Mouse (Mus musculus) ES-CJ7 (cell line): ENCODE data around the gene Adk.

Source experiments
- DNase-seq: peaks from one replicate; pipeline ENCODE4 v3.0.0; 2011; ENCODE audit warnings: low read depth, low spot score

Adk gene

DNA sequence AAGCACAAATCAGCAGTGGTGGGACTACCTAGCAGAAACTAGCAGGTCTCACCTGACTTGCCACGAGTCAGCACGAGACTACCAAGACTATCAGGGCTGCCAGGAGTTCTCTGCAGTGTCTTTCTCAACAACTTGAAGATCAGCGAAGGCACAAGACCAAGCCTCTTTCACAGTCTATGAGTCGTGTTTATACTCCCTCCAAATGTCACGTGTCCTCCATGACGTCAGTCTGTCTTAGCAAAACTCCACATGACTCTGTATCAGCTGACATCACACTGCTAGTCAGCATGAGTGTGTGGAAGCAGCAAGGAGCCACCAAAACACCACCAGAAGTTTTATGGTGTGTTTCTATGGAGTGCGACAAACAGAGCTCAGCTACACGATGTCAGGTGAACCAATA, 215.9 kb downstream of the Adk start:
- no peak for DNase-seq

GRCm38 (mm10) chr14:21271472-21271871, 219.1 kb downstream of the Adk start:
- DNase-seq = no peak

DNA sequence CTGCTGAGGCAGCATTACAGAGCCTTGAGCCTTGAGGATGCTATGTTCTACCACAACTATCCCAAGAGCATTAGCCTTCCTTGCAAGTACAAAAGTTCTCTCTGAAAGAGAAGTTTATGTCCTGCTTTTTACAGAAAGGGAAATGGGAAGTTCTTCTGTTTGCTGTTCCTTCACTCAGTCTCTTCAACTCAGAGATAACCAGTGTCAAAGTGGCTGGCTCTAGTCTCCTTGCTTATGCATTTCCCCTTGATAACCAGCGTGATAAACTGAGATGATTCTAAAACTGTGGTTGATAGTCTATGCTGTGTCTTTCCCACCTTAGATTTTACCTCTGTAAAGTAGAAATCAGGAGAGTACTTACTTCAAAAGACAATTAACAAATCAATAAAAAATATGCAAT, 223.4 kb downstream of the Adk start:
- DNase-seq = no peak

- DNase-seq = no peak
Measured at GRCm38 (mm10) chr14:21278290-21278689, 225.9 kb downstream of the Adk start.

GRCm38 (mm10) chr14:21278907-21279535, 226.6 kb downstream of the Adk start:
- DNase-seq = no peak

- DNase-seq = no peak
Measured at GRCm38 (mm10) chr14:21280451-21280850, 228.1 kb downstream of the Adk start.

- no peak for DNase-seq
Measured at GRCm38 (mm10) chr14:21281506-21281905, 229.1 kb downstream of the Adk start.

GRCm38 (mm10) chr14:21284116-21284515, 231.7 kb downstream of the Adk start:
- DNase-seq = no peak

GRCm38 (mm10) chr14:21284847-21285246, 232.5 kb downstream of the Adk start:
- no peak for DNase-seq

- no peak for DNase-seq
Measured at GRCm38 (mm10) chr14:21286274-21286673, 233.9 kb downstream of the Adk start.

GRCm38 (mm10) chr14:21287726-21288442, 235.5 kb downstream of the Adk start:
- DNase-seq = no peak

DNA sequence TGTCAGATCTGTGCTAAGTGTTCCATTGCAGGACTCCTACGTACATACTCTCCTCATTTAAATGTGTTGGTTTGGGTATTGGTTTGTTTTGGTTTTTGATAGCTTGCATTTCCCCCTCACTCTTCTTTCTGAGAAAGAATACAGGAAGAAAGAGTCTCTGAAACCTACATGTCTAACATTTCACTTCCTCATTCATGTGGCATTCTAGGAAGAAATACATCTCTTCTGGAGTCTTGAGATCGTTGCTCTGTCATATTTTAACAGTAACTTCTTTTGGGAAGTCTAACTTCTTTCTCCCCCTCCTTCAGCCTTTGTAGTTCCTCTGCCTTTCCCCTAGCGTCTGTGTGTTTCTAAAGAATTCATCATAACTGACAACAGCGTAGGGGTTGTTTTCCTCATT, 247.4 kb downstream of the Adk start:
- DNase-seq = no peak

- no peak for DNase-seq
Measured at GRCm38 (mm10) chr14:21304815-21305214, 252.4 kb downstream of the Adk start.

DNA sequence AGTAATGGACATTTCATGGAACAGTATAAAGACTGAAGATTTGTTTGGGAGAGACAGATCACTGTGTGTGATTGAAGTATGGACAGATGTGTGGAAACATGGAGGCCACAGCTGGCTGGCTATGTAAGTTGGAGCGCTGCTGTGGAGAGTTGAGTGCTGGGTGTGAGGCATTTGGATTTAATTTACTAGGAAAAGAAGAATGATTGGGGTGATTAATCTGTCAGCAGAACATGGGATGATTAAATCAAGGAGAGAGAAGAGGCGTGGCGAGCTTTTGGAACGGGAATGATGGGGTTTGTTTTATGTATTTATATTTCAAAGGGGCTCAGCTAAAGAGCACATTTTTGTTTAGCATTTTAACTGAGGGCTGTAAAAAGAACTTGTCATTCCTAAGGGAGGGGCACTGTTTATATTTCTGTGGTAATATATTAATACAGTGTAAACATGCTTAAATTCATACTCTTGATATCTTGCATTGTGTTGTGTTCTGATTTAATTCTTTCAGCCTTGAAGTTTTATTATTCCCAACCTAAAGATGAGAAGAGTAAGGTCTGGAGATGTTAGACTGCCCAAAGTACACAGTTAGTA, 256.1 kb downstream of the Adk start:
- no peak for DNase-seq

DNA sequence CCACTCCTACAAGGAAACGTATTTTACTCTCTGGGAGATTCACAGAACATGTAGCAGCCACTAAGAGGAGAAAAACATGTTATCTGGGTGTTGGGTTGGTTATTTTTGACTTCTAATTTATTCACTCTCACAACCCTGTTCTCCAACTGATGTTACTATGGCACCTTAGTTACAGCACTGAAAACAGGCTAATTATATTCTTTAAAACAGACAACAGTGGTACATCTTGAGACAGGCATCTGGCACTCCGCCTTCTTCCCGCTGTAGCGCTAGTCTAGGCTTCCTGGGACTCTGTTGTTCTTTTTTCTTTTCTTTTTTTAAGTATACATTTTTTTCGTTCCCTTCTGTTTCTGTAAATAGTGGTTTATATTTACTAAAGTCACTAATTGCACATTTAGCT, 258.2 kb downstream of the Adk start:
- DNase-seq = no peak

- DNase-seq = no peak
Measured at GRCm38 (mm10) chr14:21313561-21314342, 261.4 kb downstream of the Adk start.

- no peak for DNase-seq
Measured at GRCm38 (mm10) chr14:21314466-21314865, 262.1 kb downstream of the Adk start.

- DNase-seq = no peak
Measured at GRCm38 (mm10) chr14:21334826-21335225, 282.5 kb downstream of the Adk start.

DNA sequence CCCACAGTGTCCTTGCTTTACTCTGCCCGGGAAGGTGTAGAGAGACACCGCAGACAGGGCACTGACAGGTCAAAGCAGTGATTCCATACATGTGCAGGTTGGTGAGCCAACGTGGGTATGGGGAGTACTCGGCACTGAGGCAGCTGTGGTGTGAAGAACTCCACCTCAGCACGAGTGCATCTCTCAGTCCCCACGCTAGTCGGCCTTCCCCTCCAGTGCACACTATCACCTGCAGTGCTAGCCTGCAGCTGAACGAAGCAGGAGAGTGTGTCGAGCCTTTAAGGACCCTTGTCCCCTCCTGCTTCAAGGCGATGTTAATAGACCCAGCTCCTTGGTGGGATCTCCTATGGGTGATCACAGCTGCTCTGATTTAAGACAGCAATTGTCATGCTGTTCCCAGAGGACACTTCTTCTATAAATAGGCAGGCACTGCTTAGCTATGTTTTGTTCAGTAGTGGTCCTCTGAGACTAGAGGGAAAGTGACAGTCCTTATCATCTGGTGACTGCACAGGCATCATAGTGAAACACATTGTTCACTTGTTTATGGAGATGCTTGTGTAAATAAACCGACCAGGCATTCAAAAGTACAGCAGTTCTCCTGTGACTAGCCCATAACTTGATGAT, 283.4 kb downstream of the Adk start:
- DNase-seq = no peak

DNA sequence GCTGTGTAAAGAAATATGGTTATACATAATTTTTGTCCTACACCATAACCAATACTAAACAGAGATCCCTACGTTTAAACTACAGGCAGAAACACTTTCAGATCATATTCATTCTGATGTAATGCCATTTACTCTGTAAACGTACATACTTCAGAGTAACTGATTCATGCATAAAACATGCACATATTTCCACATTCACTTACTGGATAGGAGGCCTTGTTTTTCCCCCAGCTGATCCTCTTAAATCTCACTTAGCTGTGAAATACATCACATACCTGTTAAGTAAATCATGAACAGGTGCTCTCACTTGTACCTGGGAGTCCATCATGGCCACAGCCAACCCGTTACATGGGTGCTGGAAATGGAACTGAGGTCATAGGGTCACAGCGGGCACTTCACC, 285.6 kb downstream of the Adk start:
- no peak for DNase-seq

DNA sequence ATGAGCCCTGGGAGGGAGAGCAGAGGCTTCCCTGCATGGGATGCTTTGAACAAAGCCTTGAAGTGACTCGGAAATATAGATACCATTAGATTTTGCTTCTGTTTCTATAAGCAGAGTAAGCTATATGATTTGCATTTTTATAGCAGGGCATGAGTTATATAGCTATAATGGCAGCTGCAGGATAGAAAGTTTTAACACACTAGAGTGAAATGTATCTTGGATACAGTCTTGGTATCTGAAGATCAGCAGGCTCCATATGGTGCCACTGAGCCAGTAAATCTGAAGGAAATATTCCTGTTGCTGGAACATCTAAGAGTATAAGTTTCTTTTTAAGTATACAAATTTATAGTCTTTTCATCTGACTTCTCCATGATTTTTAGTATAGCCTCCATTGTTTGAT, 288.8 kb downstream of the Adk start:
- DNase-seq = no peak

DNA sequence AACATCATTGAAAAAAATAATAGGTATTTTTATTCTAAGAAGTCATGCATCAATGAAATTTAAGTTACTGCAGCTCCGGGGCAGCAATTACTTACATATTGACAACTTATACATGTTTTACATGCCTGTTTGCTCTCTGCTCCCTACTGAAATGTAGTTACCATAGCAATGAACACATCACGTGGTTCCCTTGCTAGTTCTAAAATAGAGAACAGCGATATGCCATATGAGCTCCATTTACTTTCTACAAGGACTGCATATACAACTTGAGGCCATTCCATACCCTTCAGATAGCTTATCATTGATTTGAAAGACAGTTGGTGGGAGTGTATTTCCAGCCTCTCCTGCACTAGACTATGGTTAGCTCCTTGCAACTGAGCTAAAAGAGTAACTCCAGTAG, 290.6 kb downstream of the Adk start:
- DNase-seq = no peak
